Mouse (Mus musculus): ENCODE results near the gene Prss41.

Gene Prss41

GRCm38 (mm10) chr17:23828271-23829001, 15.5 kb downstream of the Prss41 start:
- no peak for DNase-seq (ENCODE audit: extremely low spot score, low read depth, low spot score)

- DNase-seq (ENCODE audit: extremely low spot score, low read depth, low spot score) = no peak
Measured at GRCm38 (mm10) chr17:23825591-23825990, 18.4 kb downstream of the Prss41 start.

- DNase-seq (ENCODE audit: extremely low spot score, low read depth, low spot score) = no peak
Measured at GRCm38 (mm10) chr17:23823614-23824013, 20.4 kb downstream of the Prss41 start.

- no peak for DNase-seq (ENCODE audit: extremely low spot score, low read depth, low spot score)
Measured at GRCm38 (mm10) chr17:23823018-23823417, 21.0 kb downstream of the Prss41 start.

- no peak for DNase-seq (ENCODE audit: extremely low spot score, low read depth, low spot score)
Measured at GRCm38 (mm10) chr17:23822094-23822493, 21.9 kb downstream of the Prss41 start.

- DNase-seq (ENCODE audit: extremely low spot score, low read depth, low spot score) = no peak
Measured at GRCm38 (mm10) chr17:23820731-23821130, 23.2 kb downstream of the Prss41 start.

GRCm38 (mm10) chr17:23819235-23819634, 24.7 kb downstream of the Prss41 start:
- DNase-seq (ENCODE audit: extremely low spot score, low read depth, low spot score) = no peak

GRCm38 (mm10) chr17:23818579-23818978, 25.4 kb downstream of the Prss41 start:
- DNase-seq (ENCODE audit: extremely low spot score, low read depth, low spot score) = no peak

GRCm38 (mm10) chr17:23815641-23816040, 28.3 kb downstream of the Prss41 start:
- no peak for DNase-seq (ENCODE audit: extremely low spot score, low read depth, low spot score)

GRCm38 (mm10) chr17:23807918-23808317, 36.1 kb downstream of the Prss41 start:
- no peak for DNase-seq (ENCODE audit: extremely low spot score, low read depth, low spot score)

GRCm38 (mm10) chr17:23806867-23807266, 37.1 kb downstream of the Prss41 start:
- no peak for DNase-seq (ENCODE audit: extremely low spot score, low read depth, low spot score)

GRCm38 (mm10) chr17:23804426-23805085, 39.4 kb downstream of the Prss41 start:
- DNase-seq (ENCODE audit: extremely low spot score, low read depth, low spot score) = no peak

- no peak for DNase-seq (ENCODE audit: extremely low spot score, low read depth, low spot score)
Measured at GRCm38 (mm10) chr17:23803366-23804041, 40.5 kb downstream of the Prss41 start.

GRCm38 (mm10) chr17:23802746-23803365, 41.1 kb downstream of the Prss41 start:
- peak; percentile 96 for DNase-seq (ENCODE audit: extremely low spot score, low read depth, low spot score)

GRCm38 (mm10) chr17:23801627-23802026, 42.3 kb downstream of the Prss41 start:
- no peak for DNase-seq (ENCODE audit: extremely low spot score, low read depth, low spot score)

GRCm38 (mm10) chr17:23797316-23797715, 46.7 kb downstream of the Prss41 start:
- DNase-seq (ENCODE audit: extremely low spot score, low read depth, low spot score) = no peak

- DNase-seq (ENCODE audit: extremely low spot score, low read depth, low spot score) = no peak
Measured at GRCm38 (mm10) chr17:23795323-23795722, 48.6 kb downstream of the Prss41 start.

- no peak for DNase-seq (ENCODE audit: extremely low spot score, low read depth, low spot score)
Measured at GRCm38 (mm10) chr17:23791079-23791357, 53.0 kb downstream of the Prss41 start.

- DNase-seq (ENCODE audit: extremely low spot score, low read depth, low spot score) = no peak
Measured at GRCm38 (mm10) chr17:23790269-23791078, 53.5 kb downstream of the Prss41 start, which contains the start of gene Srrm2. TSS of gene Srrm2 (plus strand) at chr17:23790532.

GRCm38 (mm10) chr17:23789749-23790268, 54.2 kb downstream of the Prss41 start:
- DNase-seq (ENCODE audit: extremely low spot score, low read depth, low spot score) = no peak

- no peak for DNase-seq (ENCODE audit: extremely low spot score, low read depth, low spot score)
Measured at GRCm38 (mm10) chr17:23788973-23789372, 55.0 kb downstream of the Prss41 start.
